Mouse (Mus musculus) heart, postnatal 0 days (tissue): ENCODE data around the gene Slc22a14.
"Not testable (repeated sequence)": the region's sequence is repeated elsewhere in the genome, so short reads cannot be mapped to it uniquely, and the experiment has no call there.

Experiments used
- CTCF ChIP-seq: IDR thresholded peaks from 2 replicates; pipeline ENCODE4 v1.5.1; 2016; ENCODE audit warnings: antibody characterized with exemption, control low read depth, low read depth
- EP300 ChIP-seq: IDR thresholded peaks from 2 replicates; pipeline ENCODE4 v1.6.1; 2016; ENCODE audit warnings: antibody characterized with exemption, low read depth

DNA sequence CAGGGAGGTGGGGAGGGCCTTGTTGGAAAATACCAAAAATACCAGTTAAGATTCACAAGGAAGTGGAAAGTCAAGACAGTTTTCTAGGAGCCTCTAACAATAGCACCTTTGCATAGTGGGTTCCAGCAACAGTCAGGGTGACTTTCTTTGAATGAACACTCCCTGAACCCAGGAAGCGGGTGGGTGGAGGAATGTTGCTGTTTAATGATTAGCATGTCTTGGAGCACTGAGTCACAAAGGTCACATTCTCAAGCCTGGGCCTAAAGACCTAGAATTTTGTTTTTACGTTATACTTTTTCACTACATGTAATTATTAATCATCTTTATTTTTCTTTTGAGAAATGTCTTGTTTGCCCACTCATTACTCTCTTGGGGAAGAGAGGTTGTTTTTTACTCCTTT is 150.0 kb downstream of the Slc22a14 start:
- not testable (repeated sequence) for TF ChIP-seq CTCF, EP300
